Mouse (Mus musculus) lung, embryonic 16.5 days (tissue): Measurements from ENCODE around the gene Nrcam. TPM values are rescaled to one million over a fixed set of nuclear protein-coding genes. Genes with fewer than 3 reads are reported as not detected.

ENCODE experiments used
- ATAC-seq: fragments of 200-750 bp; cut with Nextera tagmentation; 2 replicates; pipeline ENCODE4 v1.8.0; 2017; ENCODE audit warnings: low read depth, mild to moderate bottlenecking, moderate library complexity
- H3K27ac ChIP-seq: fragments of 300-500 bp; sonication (generic); 2 replicates; pipeline ENCODE4 v1.5.1; 2014; ENCODE audit warnings: mild to moderate bottlenecking, control low read depth, low read length
- H3K27me3 ChIP-seq: fragments of 300-500 bp; sonication (generic); 2 replicates; pipeline ENCODE4 v1.6.1; 2014; ENCODE audit warnings: low read depth, low read length, mixed read lengths; ENCODE audit not compliant: control insufficient read depth, insufficient read depth
- H3K36me3 ChIP-seq: fragments of 300-500 bp; sonication (generic); 2 replicates; pipeline ENCODE4 v1.6.1; 2014; ENCODE audit warnings: low read length; ENCODE audit not compliant: control insufficient read depth, insufficient read depth
- H3K4me1 ChIP-seq: fragments of 300-500 bp; sonication (generic); replicated peaks from 2 replicates; pipeline ENCODE4 v1.6.1; 2014; ENCODE audit warnings: low read length, mixed read lengths; ENCODE audit not compliant: control insufficient read depth, insufficient read depth
- H3K4me2 ChIP-seq: fragments of 300-500 bp; sonication (generic); 2 replicates; pipeline ENCODE4 v1.6.1; 2014; ENCODE audit warnings: low read depth, low read length, control low read depth
- H3K4me3 ChIP-seq: fragments of 300-500 bp; sonication (generic); 2 replicates; pipeline ENCODE4 v1.5.1; 2014; ENCODE audit warnings: mild to moderate bottlenecking, low read length, control low read depth
- H3K9ac ChIP-seq: fragments of 300-500 bp; sonication (generic); 2 replicates; pipeline ENCODE4 v1.6.1; 2014; ENCODE audit warnings: low read length, control low read depth
- H3K9me3 ChIP-seq: fragments of 300-500 bp; sonication (generic); 2 replicates; pipeline ENCODE4 v1.6.1; 2016; ENCODE audit warnings: low read length; ENCODE audit not compliant: control insufficient read depth
- WGBS: fragments of 180-500 bp; shearing (Covaris S2); extraction: QIAGEN DNeasy Blood & Tissue Kit; methylation state at CpG from one replicate; pipeline ENCODE4 v1.1.7; 2014; 5-methylcytosine and 5-hydroxymethylcytosine counted together
- polyA plus RNA-seq: library from polyadenylated mRNA; unstranded; fragments of >200 nt; fragmentation: Nextera tagmentation; extraction: Ambion mirVana; gene quantifications from 2 replicates; pipeline ENCODE4 v1.2.1, GENCODE M21; 2015

Gene Nrcam
- polyA plus RNA-seq, 1 experiment from 2014 or later = 26.5 TPM

DNA sequence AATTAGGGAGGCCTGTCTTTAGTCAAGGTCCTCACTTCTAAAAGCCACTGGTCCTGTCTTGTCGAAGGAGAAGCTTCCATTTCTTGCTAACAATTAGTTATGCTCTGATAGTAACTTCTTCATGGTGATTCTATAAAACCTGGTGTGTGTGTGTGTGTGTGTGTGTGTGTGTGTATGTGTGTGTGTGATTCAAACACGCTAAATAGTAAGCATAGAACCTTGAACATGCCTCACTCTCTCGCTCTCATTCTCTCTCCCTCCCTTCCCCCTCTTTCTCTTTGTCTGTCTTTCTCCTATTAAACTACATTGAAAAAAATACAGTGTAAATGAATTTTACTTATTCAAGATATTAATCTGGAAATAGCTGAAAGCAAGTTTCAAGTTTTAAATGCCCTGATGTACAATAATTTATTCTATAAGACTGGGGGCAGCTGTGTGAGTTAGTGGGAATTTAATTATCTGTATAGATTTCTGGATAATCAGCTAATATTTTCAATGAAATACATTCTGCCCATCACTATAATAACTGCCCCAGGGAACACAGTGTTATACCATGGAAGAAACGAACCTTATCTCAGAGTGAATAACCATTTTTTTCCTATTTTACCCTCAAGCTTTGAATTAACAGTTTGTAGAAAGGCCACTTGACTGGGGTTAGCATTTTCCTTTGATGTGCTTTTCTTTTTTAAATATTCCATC, 180.9 kb downstream of the Nrcam start:
- Histone ChIP-seq H3K4me1 (no peaks in the 10 kb centered on the region), H3K4me3 (no peak overlapping the region), H3K27me3 (no peaks in the 10 kb centered on the region), H3K27ac (no peak overlapping the region), H3K4me2 (no peak overlapping the region), H3K9ac (no peak overlapping the region), H3K36me3 (no peaks in the 10 kb centered on the region), H3K9me3 (no peaks in the 10 kb centered on the region)
- ATAC-seq = no peak
- 66% methylated on average over 4 of the region's 4 CpGs for WGBS

DNA sequence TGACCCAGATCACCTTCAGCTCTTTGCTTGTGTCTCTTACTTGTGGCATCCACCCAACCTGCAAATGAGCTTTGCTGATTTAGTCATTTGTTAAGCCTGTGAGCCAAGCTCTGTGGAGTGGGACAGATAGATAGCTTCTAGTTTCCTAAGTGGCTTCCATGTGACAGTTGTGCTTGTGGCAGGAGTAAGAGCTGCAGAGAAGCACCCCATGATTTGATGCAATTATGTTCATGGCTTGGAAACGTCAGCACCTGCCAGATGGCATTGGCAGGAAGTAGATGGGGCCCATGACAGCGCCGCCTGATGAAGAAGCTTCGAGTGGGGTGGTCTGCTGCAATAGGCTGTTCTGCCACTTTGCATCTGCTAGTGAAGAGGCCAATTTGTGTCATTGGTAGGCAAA, 186.4 kb downstream of the Nrcam start:
- Histone ChIP-seq H3K9me3 (no peaks in the 10 kb centered on the region), H3K4me1 (no peaks in the 10 kb centered on the region), H3K36me3 (no peaks in the 10 kb centered on the region)

DNA sequence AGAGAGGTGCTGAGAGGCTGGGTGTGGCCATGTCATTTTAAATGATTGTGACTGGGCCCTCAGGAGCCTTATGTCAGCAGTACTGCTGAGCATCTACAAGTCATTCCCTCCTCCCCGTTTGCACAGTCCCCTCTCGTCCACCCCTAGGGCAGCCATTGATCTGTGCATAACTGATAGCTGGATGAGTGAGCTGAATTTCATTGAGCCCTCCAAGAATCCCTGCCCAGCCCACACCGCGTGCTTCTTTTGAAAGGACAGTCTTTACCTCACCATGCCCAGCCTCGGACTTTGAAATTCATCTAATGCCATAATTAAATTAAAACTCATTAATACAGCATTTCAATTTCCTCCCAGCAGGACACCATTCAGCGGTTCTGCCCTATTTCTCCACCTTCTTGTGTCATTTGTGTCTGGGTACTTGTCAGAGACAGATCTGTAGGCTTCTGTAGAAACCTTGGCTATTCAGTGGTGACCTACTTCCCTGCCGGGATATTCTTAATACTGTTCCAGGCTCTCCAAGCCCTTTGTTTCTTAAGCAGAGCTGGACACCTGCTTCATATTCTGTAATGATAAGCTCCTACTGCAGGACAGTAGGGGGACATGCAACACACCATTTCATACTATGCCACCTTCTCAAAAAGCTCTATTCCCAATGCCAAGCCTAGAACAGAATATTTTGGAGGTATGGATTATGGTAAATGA, 190.9 kb downstream of the Nrcam start:
- H3K4me1 ChIP-seq = no peaks in the 10 kb centered on the region
- no peak overlapping the region for H3K9ac ChIP-seq
- no peaks in the 10 kb centered on the region for H3K36me3 ChIP-seq
- H3K27ac ChIP-seq = no peak overlapping the region
- no peak overlapping the region for H3K4me3 ChIP-seq
- ATAC-seq = no peak
- H3K4me2 ChIP-seq = no peak overlapping the region
- no peaks in the 10 kb centered on the region for H3K9me3 ChIP-seq
- WGBS = 62% methylated on average over 7 of the region's 7 CpGs
- no peaks in the 10 kb centered on the region for H3K27me3 ChIP-seq

More for the DNA sequence above, 186.4 kb downstream of the Nrcam start:
- no peak overlapping the region for H3K27ac ChIP-seq
- H3K27me3 ChIP-seq = no peaks in the 10 kb centered on the region
- no peak for ATAC-seq
- no peak overlapping the region for H3K9ac ChIP-seq
- no peak overlapping the region for H3K4me2 ChIP-seq
- whole genome bisulfite sequencing = 68% methylated on average over 4 of the region's 4 CpGs
- no peak overlapping the region for H3K4me3 ChIP-seq

- Histone ChIP-seq H3K36me3 (no peaks in the 10 kb centered on the region), H3K4me1 (no peaks in the 10 kb centered on the region), H3K4me3 (no peak overlapping the region), H3K4me2 (no peak overlapping the region), H3K9me3 (no peaks in the 10 kb centered on the region), H3K27ac (no peak overlapping the region), H3K27me3 (no peaks in the 10 kb centered on the region), H3K9ac (no peak overlapping the region)
- WGBS = 66% methylated on average over 3 of the region's 3 CpGs
- ATAC-seq = no peak
These were observed 192.8 kb downstream of the Nrcam start for GRCm38 (mm10) chr12:44521496-44521895.

DNA sequence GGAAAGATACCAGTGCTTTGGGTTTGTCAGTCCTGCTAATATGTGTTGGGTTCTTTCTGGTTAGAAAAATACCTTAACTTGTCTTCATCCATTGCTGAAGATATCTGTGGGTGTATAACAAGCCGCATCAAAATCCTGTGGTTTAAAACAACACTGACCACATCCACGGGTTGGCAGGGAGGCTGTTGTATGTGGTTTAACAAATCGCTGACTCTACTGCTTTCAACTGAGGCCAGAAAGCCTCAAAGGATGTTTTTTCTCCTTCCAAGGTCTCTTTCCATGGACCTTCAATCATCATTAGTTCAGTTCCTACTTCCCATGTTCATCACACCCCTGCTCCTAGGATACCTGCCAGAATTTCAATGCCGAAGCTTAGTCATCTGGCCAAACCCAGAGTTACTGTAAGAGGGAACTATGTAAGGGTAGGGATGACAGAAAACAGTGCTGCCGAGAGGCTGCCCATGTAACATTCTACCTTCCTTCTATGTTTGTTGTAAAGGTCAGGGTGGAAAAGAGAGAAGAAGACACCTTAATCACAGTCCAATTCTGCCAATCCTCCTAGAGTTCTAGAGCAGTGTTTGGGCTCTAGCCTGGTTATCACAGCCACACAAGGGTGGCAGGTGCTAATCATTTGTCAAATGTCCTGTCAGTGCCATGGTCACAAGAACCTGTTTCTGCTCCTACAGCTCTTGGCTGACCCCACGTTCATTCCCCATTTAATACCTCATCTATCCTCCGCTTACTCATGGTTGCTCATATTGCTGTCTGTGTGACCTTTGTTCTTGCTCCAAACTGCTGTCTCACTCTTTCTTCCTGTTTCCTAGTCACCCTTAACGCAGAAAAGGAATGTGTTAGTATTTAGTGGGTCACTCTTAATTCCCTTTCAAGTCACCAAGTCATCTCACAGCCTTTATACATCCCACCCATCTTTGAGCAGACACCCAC, 196.2 kb downstream of the Nrcam start:
- Histone ChIP-seq H3K9me3 (no peaks in the 10 kb centered on the region), H3K9ac (no peak overlapping the region), H3K4me1 (no peaks in the 10 kb centered on the region), H3K4me3 (no peak overlapping the region), H3K27ac (no peak overlapping the region), H3K27me3 (no peaks in the 10 kb centered on the region), H3K36me3 (no peaks in the 10 kb centered on the region), H3K4me2 (no peak overlapping the region)
- no peak for ATAC-seq
- WGBS = 56% methylated on average over 8 of the region's 8 CpGs

GRCm38 (mm10) chr12:44528391-44529016, 199.8 kb downstream of the Nrcam start:
- no peak for ATAC-seq
- Histone ChIP-seq H3K27me3 (no peaks in the 10 kb centered on the region), H3K27ac (no peak overlapping the region), H3K4me3 (no peak overlapping the region), H3K36me3 (no peaks in the 10 kb centered on the region), H3K9me3 (no peaks in the 10 kb centered on the region), H3K4me2 (no peak overlapping the region), H3K4me1 (no peaks in the 10 kb centered on the region), H3K9ac (no peak overlapping the region)
- 31% methylated on average over 11 of the region's 11 CpGs for WGBS

DNA sequence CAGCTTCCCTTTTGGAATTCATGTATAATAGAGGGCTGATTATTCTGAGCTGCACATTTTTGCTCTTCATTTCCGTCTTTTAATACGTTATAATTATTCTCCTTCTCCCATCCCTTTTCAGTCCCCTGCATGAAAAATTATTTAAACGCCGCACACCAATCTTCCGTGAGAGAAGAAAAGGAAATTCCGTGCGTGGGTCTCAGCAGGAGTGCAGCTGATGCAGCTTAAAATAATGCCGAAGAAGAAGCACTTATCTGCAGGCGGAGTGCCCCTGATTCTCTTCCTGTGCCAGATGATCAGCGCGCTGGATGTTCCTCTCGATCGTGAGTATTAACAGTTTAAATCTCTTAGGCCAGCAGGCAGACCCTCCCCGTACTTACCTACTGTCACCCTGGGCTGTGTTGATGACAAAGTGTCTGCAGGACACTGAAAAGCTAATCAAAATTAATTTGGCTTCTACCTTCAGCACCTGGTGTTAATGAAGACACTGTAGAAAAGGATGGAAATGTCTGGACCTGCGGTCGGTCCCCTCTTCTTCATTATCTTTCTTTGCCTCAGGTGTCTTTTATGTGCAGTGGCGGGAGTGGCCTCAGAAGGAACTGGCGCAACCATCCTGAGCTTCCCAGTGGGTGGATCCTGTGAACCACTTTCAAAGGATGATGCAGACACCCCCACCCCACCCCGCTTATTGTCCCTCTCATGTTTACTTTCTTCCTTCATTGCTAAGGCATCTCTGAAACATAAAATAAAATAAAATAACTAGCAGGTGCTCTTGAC, 203.8 kb downstream of the Nrcam start:
- Histone ChIP-seq H3K27ac (no peak overlapping the region), H3K4me3 (no peak overlapping the region), H3K27me3 (no peaks in the 10 kb centered on the region), H3K9ac (no peak overlapping the region), H3K4me2 (no peak overlapping the region), H3K4me1 (no peaks in the 10 kb centered on the region), H3K9me3 (no peaks in the 10 kb centered on the region), H3K36me3 (no peaks in the 10 kb centered on the region)
- 66% methylated on average over 19 of the region's 19 CpGs for WGBS
- ATAC-seq = no peak

DNA sequence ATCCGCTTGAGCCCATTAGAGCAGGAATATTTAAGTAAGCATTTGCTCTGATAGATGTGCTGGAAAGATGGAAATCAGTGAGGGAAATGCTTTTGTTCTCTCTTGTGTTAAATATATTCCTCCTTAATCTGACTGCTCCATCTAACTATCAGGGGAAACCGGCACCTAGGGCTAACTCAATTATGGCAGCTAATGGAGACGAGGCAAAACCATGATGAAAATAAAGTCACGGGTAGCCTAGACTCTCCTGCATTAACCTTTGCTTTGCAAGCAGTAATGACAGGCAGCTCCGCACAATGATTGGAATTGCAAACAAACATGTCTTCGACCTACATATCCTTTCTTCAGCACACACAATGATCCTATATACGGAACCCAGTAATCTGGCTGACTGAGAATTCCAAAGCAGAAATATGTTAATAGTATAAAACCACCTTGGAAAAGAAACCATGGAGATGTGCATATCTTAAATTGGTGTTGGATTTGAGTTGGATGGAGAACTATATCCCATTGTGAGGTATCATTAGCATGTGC, 205.5 kb downstream of the Nrcam start:
- H3K9me3 ChIP-seq = no peaks in the 10 kb centered on the region
- H3K27ac ChIP-seq = no peak overlapping the region
- WGBS = 87% methylated on average over 7 of the region's 7 CpGs
- ATAC-seq = no peak
- H3K9ac ChIP-seq = no peak overlapping the region
- no peaks in the 10 kb centered on the region for H3K36me3 ChIP-seq
- no peaks in the 10 kb centered on the region for H3K4me1 ChIP-seq
- no peaks in the 10 kb centered on the region for H3K27me3 ChIP-seq
- H3K4me2 ChIP-seq = no peak overlapping the region
- H3K4me3 ChIP-seq = no peak overlapping the region
